Mouse (Mus musculus): ENCODE data around the gene Cab39l. TPM values are rescaled to one million over a fixed set of nuclear protein-coding genes. Genes with fewer than 3 reads are reported as not detected.

The Cab39l gene
- total RNA-seq, 2 experiments from 2014 or later, result 24.0 to 26.6 TPM

GRCm38 (mm10) chr14:59549106-59549505, 108.3 kb downstream of the Cab39l start:
- TF ChIP-seq CTCF (IDR thresholded peaks at IDR 0.05), result no peak; the same call in 1 of the 2 replicates
- no peak for DNase-seq (ENCODE audit: extremely low spot score in 1 of 2, low spot score in 2 of 2)
- intact Hi-C loops (cut with DNase I), result no loop called here
- Histone ChIP-seq H3K27ac (no peak overlapping the region), H3K4me3 (no peak overlapping the region)

DNA sequence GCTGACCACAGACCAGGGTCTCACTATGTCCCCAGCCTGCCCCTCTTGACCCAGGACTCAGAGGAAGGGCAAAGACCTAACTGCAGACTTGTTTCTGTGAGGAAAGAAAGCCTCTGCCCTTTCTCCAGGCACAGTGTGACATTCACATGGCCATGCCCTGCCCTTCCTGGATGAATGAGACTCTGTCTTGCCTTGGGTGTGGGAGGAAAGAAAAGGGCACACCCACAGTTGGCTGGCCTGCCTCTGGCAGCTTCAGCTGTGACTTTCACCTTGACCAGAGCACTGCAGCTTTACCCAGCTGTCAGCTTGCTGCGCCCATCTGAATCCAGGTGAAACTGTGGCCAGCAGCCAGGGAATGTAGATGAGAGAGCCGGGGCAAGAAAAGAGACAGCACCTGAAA, 110.1 kb downstream of the Cab39l start:
- TF ChIP-seq CTCF (IDR thresholded peaks at IDR 0.05), result no peak
- intact Hi-C loops (cut with DNase I), result loop anchor here (10.0 kb wide), 1 partner anchor 316 kb away; no protein-coding TSS in a partner anchor
- DNase-seq (ENCODE audit: extremely low spot score in 1 of 2, low spot score in 2 of 2), result no peak
- Histone ChIP-seq H3K4me3 (no peak overlapping the region), H3K27ac (no peak overlapping the region)

- TF ChIP-seq CTCF (IDR thresholded peaks at IDR 0.05), result no peak
- H3K4me3 ChIP-seq, result no peak overlapping the region
- intact Hi-C loops (cut with DNase I), result loop anchor here (10.0 kb wide), 1 partner anchor 317 kb away; no protein-coding TSS in a partner anchor
- DNase-seq (ENCODE audit: extremely low spot score in 1 of 2, low spot score in 2 of 2), result no peak
- no peak overlapping the region for H3K27ac ChIP-seq
Observed at GRCm38 (mm10) chr14:59551956-59552355, 111.2 kb downstream of the Cab39l start.

DNA sequence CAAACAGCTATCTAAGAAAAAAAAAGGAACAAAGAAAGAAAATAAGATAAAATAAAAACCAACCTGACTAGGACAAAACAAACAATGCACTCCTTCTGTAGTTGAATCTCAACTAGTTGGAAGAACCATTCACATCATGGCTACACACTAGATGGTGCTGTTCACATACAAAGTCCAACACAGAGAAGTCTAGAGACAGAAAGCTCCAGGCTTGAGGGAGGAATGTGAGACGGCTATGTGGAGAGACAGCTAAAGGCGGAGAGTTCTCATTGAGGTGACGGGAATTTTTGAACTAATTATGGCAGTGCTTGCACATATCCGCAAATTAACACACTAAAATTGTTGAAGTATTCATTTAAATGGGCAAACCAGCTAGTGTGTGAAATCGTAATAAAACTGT, 113.3 kb downstream of the Cab39l start:
- TF ChIP-seq CTCF (IDR thresholded peaks at IDR 0.05), result peak; percentile 34
- intact Hi-C loops (cut with DNase I), result loop anchor here (10.0 kb wide), 1 partner anchor 319 kb away; no protein-coding TSS in a partner anchor

DNA sequence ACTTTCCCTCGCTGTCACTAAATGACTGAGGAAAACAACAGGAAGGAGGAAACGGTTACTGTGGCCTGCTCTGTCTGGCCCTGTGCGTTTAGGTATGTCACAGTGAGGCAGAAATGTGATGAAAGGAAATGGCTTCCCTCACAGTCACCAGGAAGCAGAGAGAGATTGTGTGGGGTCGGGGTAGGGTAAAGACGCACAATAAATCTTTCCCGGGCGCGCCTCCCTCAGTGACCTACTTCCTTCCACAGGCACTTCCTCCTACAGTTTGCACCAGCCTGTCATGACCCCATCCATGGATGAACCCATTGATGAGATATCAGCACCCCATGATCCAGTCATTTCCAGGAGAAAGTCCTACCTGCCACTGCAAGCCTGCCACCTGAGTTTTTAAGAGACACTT, 114.2 kb downstream of the Cab39l start:
- no peak overlapping the region for H3K4me3 ChIP-seq
- DNase-seq (ENCODE audit: extremely low spot score in 1 of 2, low spot score in 2 of 2), result no peak
- H3K27ac ChIP-seq, result no peak overlapping the region
- intact Hi-C loops (cut with DNase I), result loop anchor here (5.0 to 10.0 kb wide), 3 partner anchors 223 to 320 kb away; no protein-coding TSS in a partner anchor
- TF ChIP-seq CTCF (IDR thresholded peaks at IDR 0.05), result no peak

More for the DNA sequence above, 113.3 kb downstream of the Cab39l start:
- no peak for DNase-seq (ENCODE audit: extremely low spot score in 1 of 2, low spot score in 2 of 2)
- Histone ChIP-seq H3K27ac (no peak overlapping the region), H3K4me3 (no peak overlapping the region)

DNA sequence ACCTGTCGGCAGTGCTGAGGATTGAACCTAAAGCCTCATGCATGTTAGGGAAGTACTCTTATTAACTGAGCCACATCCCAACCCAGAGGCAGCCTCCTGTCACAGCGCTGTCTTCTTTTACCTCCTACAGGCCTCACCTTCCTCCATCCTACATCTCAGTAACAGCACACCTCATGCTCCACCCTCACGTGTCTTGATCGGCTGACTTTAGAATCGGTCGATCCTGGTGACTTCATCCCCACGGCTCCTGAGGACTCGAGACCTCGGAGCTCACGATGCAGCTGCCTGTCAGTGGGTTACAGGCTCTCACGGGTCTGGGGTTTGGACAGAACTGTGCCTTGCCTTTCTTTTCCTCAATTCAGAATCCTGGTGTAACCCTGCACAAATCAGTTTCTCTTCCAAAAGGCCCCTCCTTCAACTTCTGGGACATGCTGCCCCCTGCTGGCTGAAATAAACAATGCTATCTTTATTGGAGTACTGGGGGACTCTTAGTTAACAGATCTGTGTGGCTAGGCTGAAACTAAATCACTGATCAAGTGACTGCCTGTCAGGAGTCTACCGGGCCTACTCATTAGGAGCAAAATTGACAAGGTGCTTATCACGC, 115.3 kb downstream of the Cab39l start:
- DNase-seq (ENCODE audit: extremely low spot score in 1 of 2, low spot score in 2 of 2), result peak; percentile 74 to 80
- H3K4me3 ChIP-seq, result peak overlapping the region; percentile 33
- intact Hi-C loops (cut with DNase I), result loop anchor here (1.0 to 10.0 kb wide), 6 partner anchors 89 to 401 kb away; no protein-coding TSS in a partner anchor
- H3K27ac ChIP-seq, result no peak overlapping the region
- TF ChIP-seq CTCF (IDR thresholded peaks at IDR 0.05), result peak; percentile 87

DNA sequence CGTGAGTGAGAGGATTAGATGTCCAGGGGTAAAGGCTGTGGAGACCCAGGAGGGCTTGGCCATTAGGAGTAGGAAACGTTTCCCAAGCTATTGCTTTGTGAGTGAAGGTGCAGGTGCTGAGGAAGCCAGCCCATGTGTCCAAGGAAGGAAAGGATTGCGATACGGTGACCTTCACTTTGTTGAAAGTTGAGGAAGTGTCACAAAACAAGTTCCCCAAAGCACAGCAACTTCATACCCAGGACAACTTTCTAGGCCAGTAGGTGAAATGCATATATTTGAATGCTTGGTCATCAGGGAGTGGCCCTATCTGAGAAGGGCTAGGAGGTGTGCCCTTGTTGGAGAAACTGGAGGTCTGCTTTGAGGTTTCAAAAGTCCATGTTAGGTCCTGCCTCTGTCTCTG, 116.3 kb downstream of the Cab39l start:
- intact Hi-C loops (cut with DNase I), result loop anchor here (2.0 to 10.0 kb wide), 5 partner anchors 90 to 402 kb away; no protein-coding TSS in a partner anchor
- Histone ChIP-seq H3K27ac (no peak overlapping the region), H3K4me3 (no peak overlapping the region)
- no peak for DNase-seq (ENCODE audit: extremely low spot score in 1 of 2, low spot score in 2 of 2)
- no peak for TF ChIP-seq CTCF (IDR thresholded peaks at IDR 0.05)

- intact Hi-C loops (cut with DNase I), result loop anchor here (2.0 to 10.0 kb wide), 5 partner anchors 91 to 403 kb away; no protein-coding TSS in a partner anchor
- H3K4me3 ChIP-seq, result no peak overlapping the region
- H3K27ac ChIP-seq, result no peak overlapping the region
- TF ChIP-seq CTCF (IDR thresholded peaks at IDR 0.05), result no peak
- DNase-seq (ENCODE audit: extremely low spot score in 1 of 2, low spot score in 2 of 2), result no peak
Observed at GRCm38 (mm10) chr14:59557886-59558285, 117.1 kb downstream of the Cab39l start.

- Histone ChIP-seq H3K4me3 (no peak overlapping the region), H3K27ac (no peak overlapping the region)
- intact Hi-C loops (cut with DNase I), result no loop called here
- TF ChIP-seq CTCF (IDR thresholded peaks at IDR 0.05), result no peak
- no peak for DNase-seq (ENCODE audit: extremely low spot score in 1 of 2, low spot score in 2 of 2)
Observed at GRCm38 (mm10) chr14:59566756-59567155, 126.0 kb downstream of the Cab39l start.

GRCm38 (mm10) chr14:59576385-59576784, 135.6 kb downstream of the Cab39l start:
- H3K4me3 ChIP-seq, result no peak overlapping the region
- DNase-seq (ENCODE audit: extremely low spot score in 1 of 2, low spot score in 2 of 2), result no peak
- TF ChIP-seq CTCF (IDR thresholded peaks at IDR 0.05), result no peak
- H3K27ac ChIP-seq, result no peak overlapping the region
- intact Hi-C loops (cut with DNase I), result no loop called here

DNA sequence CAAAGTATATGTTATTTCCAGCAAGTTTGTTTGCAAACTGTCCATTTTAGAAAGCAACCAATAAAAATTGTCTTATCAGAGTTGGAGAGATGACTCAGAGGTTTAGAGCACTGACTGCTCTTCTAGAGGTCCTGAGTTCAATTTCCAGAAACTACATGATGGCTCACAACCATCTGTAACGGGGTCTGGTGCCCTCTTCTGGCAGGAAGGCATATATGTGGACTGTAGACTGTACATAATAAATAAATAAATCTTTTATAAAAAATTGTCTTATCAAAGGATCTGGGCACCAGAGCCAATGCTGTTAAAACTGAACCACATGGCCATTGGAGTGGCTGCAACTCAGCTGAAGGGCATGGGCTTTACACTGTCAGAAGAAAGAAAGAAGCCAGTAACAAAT, 149.8 kb downstream of the Cab39l start:
- Histone ChIP-seq H3K27ac (no peak overlapping the region), H3K4me3 (no peak overlapping the region)
- intact Hi-C loops (cut with DNase I), result no loop called here
- TF ChIP-seq CTCF (IDR thresholded peaks at IDR 0.05), result peak; percentile 55
- DNase-seq (ENCODE audit: extremely low spot score in 1 of 2, low spot score in 2 of 2), result no peak

DNA sequence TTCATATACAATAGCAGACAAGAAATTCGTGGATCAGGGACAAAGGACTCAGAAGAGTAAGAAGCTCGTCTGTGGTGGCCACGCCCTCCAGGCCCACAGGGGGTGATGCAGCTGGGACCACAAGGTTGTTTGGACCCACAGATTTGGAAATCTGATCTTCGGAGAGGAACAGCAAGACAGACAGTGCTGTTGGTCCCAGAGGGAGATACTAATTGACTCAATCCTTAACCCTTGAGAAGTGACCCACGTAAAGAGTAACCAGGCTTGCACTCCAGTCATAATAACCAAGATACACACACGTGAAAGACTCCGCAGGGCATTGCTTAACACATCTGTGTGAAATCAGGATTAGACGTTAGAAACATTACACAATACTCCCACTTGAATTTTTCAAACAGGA, 151.1 kb downstream of the Cab39l start:
- no peak for DNase-seq (ENCODE audit: extremely low spot score in 1 of 2, low spot score in 2 of 2)
- intact Hi-C loops (cut with DNase I), result no loop called here
- H3K27ac ChIP-seq, result no peak overlapping the region
- H3K4me3 ChIP-seq, result no peak overlapping the region
- no peak for TF ChIP-seq CTCF (IDR thresholded peaks at IDR 0.05)

- intact Hi-C loops (cut with DNase I), result no loop called here
- no peak for TF ChIP-seq CTCF (IDR thresholded peaks at IDR 0.05)
- DNase-seq (ENCODE audit: extremely low spot score in 1 of 2, low spot score in 2 of 2), result no peak
- H3K4me3 ChIP-seq, result no peak overlapping the region
- H3K27ac ChIP-seq, result no peak overlapping the region
Observed at GRCm38 (mm10) chr14:59592593-59592992, 151.8 kb downstream of the Cab39l start.

Measured in left cerebral cortex, adult 2 months (tissue).